In genomic region chr17:5841128-5841942, GRCm38 (mm10) we compare ENCODE assay signal across 8 mouse cellular contexts. TPM values are rescaled to one million over a fixed set of nuclear protein-coding genes. Genes with fewer than 3 reads are reported as not detected.
DNase-seq lines count a peak whose midpoint lies in the region; ATAC-seq lines count a peak whose summit lies in the region.

TSS of gene Snx9 (plus strand) at chr17:5841329.

- H3K4me1 ChIP-seq in hindbrain, embryonic 14.5 days (replicated peaks; ENCODE audit: control insufficient read depth, insufficient read depth, low read length), result peaks cover 8% of the 10 kb centered on the region

- under 1% methylated on average over 100 of the region's 131 CpGs for WGBS in hindbrain, embryonic 14.5 days

- no peaks in the 10 kb centered on the region for H3K36me3 ChIP-seq in hindbrain, embryonic 14.5 days (replicated peaks; ENCODE audit: control insufficient read depth, insufficient read depth)

- peak within 1 kb of the TSS; percentile 82 for H3K4me2 ChIP-seq in hindbrain, embryonic 14.5 days (replicated peaks)

- peak; percentile 84 for DNase-seq in Muller cell, postnatal 12 days (ENCODE audit: inconsistent ontology term)
- DNase-seq in cerebellum, postnatal 14 days, result peak; percentile 77 to 82
- DNase-seq in gastrocnemius, adult 18-20 months (ENCODE audit: low spot score), result peak; percentile 62
- peak; percentile 71 for DNase-seq in hindbrain, embryonic 14.5 days (ENCODE audit: low spot score)
- DNase-seq in left cerebral cortex, adult 11 months (ENCODE audit: low spot score), result peak; percentile 23
- peak; percentile 83 to 90 for DNase-seq in lung, postnatal 4 days
- DNase-seq in right cerebral cortex, adult 18-20 months, result peak; percentile 59
- peak; percentile 78 for DNase-seq in urinary bladder, adult 2 months (ENCODE audit: low spot score)

- H3K27me3 ChIP-seq in hindbrain, embryonic 14.5 days (ENCODE audit: control insufficient read depth, insufficient read depth, low read length), result no peaks in the 10 kb centered on the region

- no peaks in the 10 kb centered on the region for H3K9me3 ChIP-seq in hindbrain, embryonic 14.5 days (ENCODE audit: control insufficient read depth, low read length)

- peak within 1 kb of the TSS; percentile 92 for H3K27ac ChIP-seq in hindbrain, embryonic 14.5 days

- peak within 1 kb of the TSS; percentile 91 for H3K9ac ChIP-seq in hindbrain, embryonic 14.5 days

- peak; percentile 90 for ATAC-seq in hindbrain, embryonic 14.5 days (ENCODE audit: low FRiP score)

- peak within 1 kb of the TSS; percentile 87 for H3K4me3 ChIP-seq in hindbrain, embryonic 14.5 days (replicated peaks; ENCODE audit: low read length)

RNA-seq across cellular contexts. Expression of gene Snx9, which starts in this region (rescaled TPM):
- total RNA-seq in gastrocnemius, adult 18-20 months (2021), result 10 to 100 TPM; 24.6 to 28.9 TPM
- polyA plus RNA-seq in hindbrain, embryonic 14.5 days (2014; fragmentation: Nextera tagmentation; extraction: Ambion mirVana), result 9.4 and 10.8 TPM in 2 replicates
- 51.0 and 51.8 TPM in 2 replicates for polyA plus RNA-seq in urinary bladder, adult 2 months (2012; rRNA removed)

Comparison
In these comparisons a context has a peak if more than half of its experiments do, and no peak if none do; other contexts are left out.
1. Peak in every context shown above with its lines: DNase-seq, ATAC-seq, H3K4me3 ChIP-seq and H3K27ac ChIP-seq.
2. DNase-seq: peak in every context shown above with its lines; median percentile 86 in lung, postnatal 4 days; 84 in Muller cell, postnatal 12 days; 80 in cerebellum, postnatal 14 days; 78 in urinary bladder, adult 2 months; 71 in hindbrain, embryonic 14.5 days; 62 in gastrocnemius, adult 18-20 months; 59 in right cerebral cortex, adult 18-20 months; 23 in left cerebral cortex, adult 11 months.